Mouse (Mus musculus): ENCODE data around the gene Gba. TPM values are rescaled to one million over a fixed set of nuclear protein-coding genes. Genes with fewer than 3 reads are reported as not detected.
A peak's percentile ranks its signal among the peaks of the same experiment; 100 is the strongest.
"Not testable (repeated sequence)": the region's sequence is repeated elsewhere in the genome, so short reads cannot be mapped to it uniquely, and the experiment has no call there.

Gene Gba
- 59.6 and 66.6 TPM in 2 replicates for polyA plus RNA-seq (2012; rRNA removed)

- peak; percentile 79 to 82 for DNase-seq (ENCODE audit: low read depth in 1 of 2, low spot score in 2 of 2)
- no peak within 1 kb of the TSS for H3K27ac ChIP-seq (ENCODE audit: insufficient read depth, low read length)
- TF ChIP-seq CTCF (IDR thresholded peaks at IDR 0.05; ENCODE audit: extremely low read depth, insufficient read depth, insufficient read length, insufficient replicate concordance) (no peak), POLR2A (IDR thresholded peaks at IDR 0.05; ENCODE audit: low read depth, low read length) (no peak)
Observed at GRCm38 (mm10) chr3:89202253-89203141, at the start of gene Gba. Gene Gba (plus strand): TSS chr3:89202928.

GRCm38 (mm10) chr3:89156951-89157350, 45.8 kb upstream of the Gba start:
- Histone ChIP-seq H3K27me3 (ENCODE audit: control insufficient read depth, insufficient read depth, low read length) (peaks cover 7% of the 10 kb centered on the region), H3K36me3 (ENCODE audit: control insufficient read depth, insufficient read depth, low read length) (no peaks in the 10 kb centered on the region), H3K27ac (ENCODE audit: insufficient read depth, low read length) (no peak overlapping the region), H3K4me3 (ENCODE audit: extremely low read depth, insufficient read depth, insufficient read length) (no peak overlapping the region), H3K4me1 (ENCODE audit: control insufficient read depth, insufficient read depth, insufficient read length) (peaks cover 2% of the 10 kb centered on the region)
- TF ChIP-seq POLR2A (IDR thresholded peaks at IDR 0.05; ENCODE audit: low read depth, low read length) (no peak), CTCF (IDR thresholded peaks at IDR 0.05; ENCODE audit: extremely low read depth, insufficient read depth, insufficient read length, insufficient replicate concordance) (no peak)
- 63% methylated on average over 8 of the region's 8 CpGs for WGBS
- DNase-seq (ENCODE audit: low read depth in 1 of 2, low spot score in 2 of 2), result no peak

More at GRCm38 (mm10) chr3:89202253-89203141, at the start of gene Gba:
- H3K27me3 ChIP-seq (ENCODE audit: control insufficient read depth, insufficient read depth, low read length), result no peaks in the 10 kb centered on the region
- peak within 1 kb of the TSS; percentile 72 for H3K4me3 ChIP-seq (ENCODE audit: extremely low read depth, insufficient read depth, insufficient read length)
- peaks cover 4% of the 10 kb centered on the region; the same call in 1 of the 2 replicates for H3K4me1 ChIP-seq (ENCODE audit: control insufficient read depth, insufficient read depth, insufficient read length)
- 23% methylated on average over 13 of the region's 13 CpGs for WGBS
- H3K36me3 ChIP-seq (ENCODE audit: control insufficient read depth, insufficient read depth, low read length), result peaks cover 21% of the 10 kb centered on the region

GRCm38 (mm10) chr3:89158651-89159050, 44.1 kb upstream of the Gba start:
- Histone ChIP-seq H3K36me3 (ENCODE audit: control insufficient read depth, insufficient read depth, low read length) (no peaks in the 10 kb centered on the region), H3K4me3 (ENCODE audit: extremely low read depth, insufficient read depth, insufficient read length) (no peak overlapping the region), H3K27ac (ENCODE audit: insufficient read depth, low read length) (no peak overlapping the region), H3K4me1 (ENCODE audit: control insufficient read depth, insufficient read depth, insufficient read length) (peaks cover 2% of the 10 kb centered on the region), H3K27me3 (ENCODE audit: control insufficient read depth, insufficient read depth, low read length) (peaks cover 7% of the 10 kb centered on the region)
- no peak for DNase-seq (ENCODE audit: low read depth in 1 of 2, low spot score in 2 of 2)
- TF ChIP-seq POLR2A (IDR thresholded peaks at IDR 0.05; ENCODE audit: low read depth, low read length) (no peak), CTCF (IDR thresholded peaks at IDR 0.05; ENCODE audit: extremely low read depth, insufficient read depth, insufficient read length, insufficient replicate concordance) (no peak)
- 44% methylated on average over 7 of the region's 7 CpGs for WGBS

GRCm38 (mm10) chr3:89159211-89159610, 43.5 kb upstream of the Gba start:
- Histone ChIP-seq H3K4me1 (ENCODE audit: control insufficient read depth, insufficient read depth, insufficient read length) (peaks cover 5% of the 10 kb centered on the region), H3K4me3 (ENCODE audit: extremely low read depth, insufficient read depth, insufficient read length) (peak overlapping the region; percentile 61; the same call in 1 of the 2 replicates), H3K36me3 (ENCODE audit: control insufficient read depth, insufficient read depth, low read length) (no peaks in the 10 kb centered on the region), H3K27me3 (ENCODE audit: control insufficient read depth, insufficient read depth, low read length) (peaks cover 7% of the 10 kb centered on the region), H3K27ac (ENCODE audit: insufficient read depth, low read length) (no peak overlapping the region)
- TF ChIP-seq CTCF (IDR thresholded peaks at IDR 0.05; ENCODE audit: extremely low read depth, insufficient read depth, insufficient read length, insufficient replicate concordance), result no peak
- no peak for TF ChIP-seq POLR2A (IDR thresholded peaks at IDR 0.05; ENCODE audit: low read depth, low read length)
- WGBS, result 5% methylated on average over 13 of the region's 13 CpGs
- DNase-seq (ENCODE audit: low read depth in 1 of 2, low spot score in 2 of 2), result peak in 1 of 2 experiments; percentile 35

GRCm38 (mm10) chr3:89159616-89160344, 42.9 kb upstream of the Gba start, which contains the start of gene Hcn3:
Gene Hcn3 (minus strand): TSS chr3:89160196.
- WGBS, result 1% methylated on average over 49 of the region's 66 CpGs
- TF ChIP-seq CTCF (IDR thresholded peaks at IDR 0.05; ENCODE audit: extremely low read depth, insufficient read depth, insufficient read length, insufficient replicate concordance), result peak; percentile 50; the same call in 1 of the 2 replicates
- TF ChIP-seq POLR2A (IDR thresholded peaks at IDR 0.05; ENCODE audit: low read depth, low read length), result no peak
- DNase-seq (ENCODE audit: low read depth in 1 of 2, low spot score in 2 of 2), result peak; percentile 52 to 63

GRCm38 (mm10) chr3:89161207-89161606, 41.5 kb upstream of the Gba start:
- H3K4me1 ChIP-seq (ENCODE audit: control insufficient read depth, insufficient read depth, insufficient read length); H3K36me3 ChIP-seq (ENCODE audit: control insufficient read depth, insufficient read depth, low read length); H3K4me3 ChIP-seq (ENCODE audit: extremely low read depth, insufficient read depth, insufficient read length); H3K27me3 ChIP-seq (ENCODE audit: control insufficient read depth, insufficient read depth, low read length); H3K27ac ChIP-seq (ENCODE audit: insufficient read depth, low read length); DNase-seq (ENCODE audit: low read depth in 1 of 2, low spot score in 2 of 2): not testable (repeated sequence)

More at GRCm38 (mm10) chr3:89159616-89160344, 42.9 kb upstream of the Gba start, which contains the start of gene Hcn3:
- peaks cover 7% of the 10 kb centered on the region for H3K27me3 ChIP-seq (ENCODE audit: control insufficient read depth, insufficient read depth, low read length)
- peaks cover 5% of the 10 kb centered on the region for H3K4me1 ChIP-seq (ENCODE audit: control insufficient read depth, insufficient read depth, insufficient read length)
- no peak within 1 kb of the TSS for H3K27ac ChIP-seq (ENCODE audit: insufficient read depth, low read length)
- H3K36me3 ChIP-seq (ENCODE audit: control insufficient read depth, insufficient read depth, low read length), result no peaks in the 10 kb centered on the region
- H3K4me3 ChIP-seq (ENCODE audit: extremely low read depth, insufficient read depth, insufficient read length), result peak within 1 kb of the TSS; percentile 61
